30 mouse cellular contexts compared by ENCODE assay signal in genomic region chr1:135362115-135362514, GRCm38 (mm10). TPM values are rescaled to one million over a fixed set of nuclear protein-coding genes. Genes with fewer than 3 reads are reported as not detected.
DNase-seq lines count a peak whose midpoint lies in the region; ATAC-seq and TF ChIP-seq lines count a peak whose summit lies in the region.
"Had no signal": no experiment of that assay in that cellular context is flagged by ENCODE, and none has a peak within 500 bp of the region (broad histone marks: within the 10 kb centered on the region; RNA-seq: fewer than 3 reads in every experiment).

No protein-coding gene starts in this region.

- TF ChIP-seq CTCF in intestine, postnatal 0 days (IDR thresholded peaks at IDR 0.05; ENCODE audit: low read depth), result peak; percentile 34; the same call in 1 of the 2 replicates
- TF ChIP-seq CTCF in lung, postnatal 0 days (IDR thresholded peaks at IDR 0.05), result peak; percentile 31; the same call in 1 of the 2 replicates
- TF ChIP-seq CTCF in stomach, postnatal 0 days (IDR thresholded peaks at IDR 0.05; ENCODE audit: low read depth), result peak; percentile 40

- ATAC-seq in intestine, postnatal 0 days, result no peak
- ATAC-seq in intestine, embryonic 15.5 days, result no peak
- ATAC-seq in lung, postnatal 0 days, result no peak
- ATAC-seq in stomach, postnatal 0 days (ENCODE audit: low FRiP score, low TSS enrichment), result no peak
- ATAC-seq: forebrain, embryonic 15.5 days; midbrain, embryonic 13.5 days had no signal

- H3K9ac ChIP-seq in intestine, postnatal 0 days (ENCODE audit: low read depth, low read length), result no peak overlapping the region
- no peak overlapping the region for H3K9ac ChIP-seq in intestine, embryonic 15.5 days
- no peak overlapping the region for H3K9ac ChIP-seq in lung, postnatal 0 days (replicated peaks; ENCODE audit: low read depth)
- no peak overlapping the region for H3K9ac ChIP-seq in ES-E14 (ENCODE audit: insufficient read depth, low read depth, low read length, poor library complexity, severe bottlenecking)
- H3K9ac ChIP-seq in stomach, postnatal 0 days (ENCODE audit: low read length), result no peak overlapping the region
- H3K9ac ChIP-seq: forebrain, embryonic 15.5 days; heart, embryonic 15.5 days; hindbrain, embryonic 12.5 days; kidney, embryonic 15.5 days; limb, embryonic 13.5 days; liver, embryonic 13.5 days; midbrain, embryonic 13.5 days; neural tube, embryonic 15.5 days had no signal

- H3K4me3 ChIP-seq in intestine, postnatal 0 days (ENCODE audit: low read depth, low read length), result no peak overlapping the region
- no peak overlapping the region for H3K4me3 ChIP-seq in intestine, embryonic 15.5 days (replicated peaks)
- H3K4me3 ChIP-seq in lung, postnatal 0 days (ENCODE audit: low read depth, low read length), result no peak overlapping the region
- no peak overlapping the region for H3K4me3 ChIP-seq in ES-E14 (ENCODE audit: insufficient read depth in 1 of 2, low read depth in 1 of 2, low read length in 2 of 2, poor library complexity in 1 of 2, severe bottlenecking in 1 of 2)
- H3K4me3 ChIP-seq in stomach, postnatal 0 days (ENCODE audit: low read depth, low read length), result no peak overlapping the region
- H3K4me3 ChIP-seq: forebrain, embryonic 15.5 days; heart, embryonic 10.5 days; heart, embryonic 15.5 days; hindbrain, embryonic 12.5 days; kidney, embryonic 15.5 days; limb, embryonic 13.5 days; liver, embryonic 13.5 days; midbrain, embryonic 13.5 days; neural tube, embryonic 15.5 days had no signal

- in situ Hi-C loops in ES-E14 (cut with MboI; ENCODE audit: low sequenced_read_pairs in 2 of 2, unreplicated experiment in 2 of 2), result loop anchor here in 1 of 2 experiments (25.0 kb wide), 1 partner anchor 200 kb away; the partner anchor contains the start of gene Gpr37l1

- H3K4me2 ChIP-seq in intestine, postnatal 0 days (replicated peaks; ENCODE audit: low read depth), result no peak overlapping the region
- H3K4me2 ChIP-seq in intestine, embryonic 15.5 days (replicated peaks), result no peak overlapping the region
- H3K4me2 ChIP-seq in lung, postnatal 0 days (replicated peaks; ENCODE audit: low read depth, low read length), result no peak overlapping the region
- no peak overlapping the region for H3K4me2 ChIP-seq in stomach, postnatal 0 days (replicated peaks; ENCODE audit: low read depth)
- H3K4me2 ChIP-seq: forebrain, embryonic 15.5 days; heart, embryonic 15.5 days; hindbrain, embryonic 12.5 days; kidney, embryonic 15.5 days; limb, embryonic 13.5 days; liver, embryonic 13.5 days; midbrain, embryonic 13.5 days; neural tube, embryonic 15.5 days had no signal

- H3K27ac ChIP-seq in intestine, postnatal 0 days (ENCODE audit: low read depth, low read length), result no peak overlapping the region
- no peak overlapping the region for H3K27ac ChIP-seq in intestine, embryonic 15.5 days
- H3K27ac ChIP-seq in lung, postnatal 0 days (ENCODE audit: low read length), result no peak overlapping the region
- H3K27ac ChIP-seq in ES-E14 (ENCODE audit: insufficient read depth, low read depth, low read length, poor library complexity, severe bottlenecking), result no peak overlapping the region
- H3K27ac ChIP-seq in stomach, postnatal 0 days (replicated peaks), result no peak overlapping the region
- H3K27ac ChIP-seq: forebrain, embryonic 15.5 days; heart, embryonic 10.5 days; heart, embryonic 15.5 days; hindbrain, embryonic 12.5 days; kidney, embryonic 15.5 days; limb, embryonic 13.5 days; liver, embryonic 13.5 days; macrophage; midbrain, embryonic 13.5 days; neural tube, embryonic 15.5 days had no signal

- DNase-seq in lung, postnatal 0 days (ENCODE audit: low spot score), result no peak
- DNase-seq in lung, postnatal 4 days, result no peak
- DNase-seq in ES-E14 (ENCODE audit: low read depth, low spot score), result no peak
- DNase-seq in stomach, postnatal 0 days (ENCODE audit: low spot score), result no peak
- DNase-seq in thymus, postnatal 25 days, result no peak
- DNase-seq: adrenal gland, adult 8-10 months; B cell, adult 2 months; cerebellum, adult 11 months; cerebellum, adult 9-10 months; cerebellum, postnatal 36 days; gastrocnemius, postnatal 14 days; kidney, adult 18-20 months; kidney, postnatal 25 days; liver, embryonic 13.5 days; right cerebral cortex, postnatal 25 days; thymus, adult 2 months; thymus, postnatal 4 days had no signal

- no peak for TF ChIP-seq EP300 in lung, postnatal 0 days (IDR thresholded peaks at IDR 0.05)
- TF ChIP-seq EP300 in stomach, postnatal 0 days (optimal IDR thresholded peaks at IDR 0.05), result no peak

- H3K27me3 ChIP-seq in intestine, postnatal 0 days (replicated peaks; ENCODE audit: control insufficient read depth, insufficient read depth, low read length), result no peaks in the 10 kb centered on the region
- no peaks in the 10 kb centered on the region for H3K27me3 ChIP-seq in intestine, embryonic 15.5 days (replicated peaks)
- H3K27me3 ChIP-seq in lung, postnatal 0 days (replicated peaks; ENCODE audit: insufficient read depth, low read length), result no peaks in the 10 kb centered on the region
- H3K27me3 ChIP-seq in stomach, postnatal 0 days (ENCODE audit: control insufficient read depth, insufficient read depth, low read length), result no peaks in the 10 kb centered on the region
- H3K27me3 ChIP-seq: forebrain, embryonic 15.5 days; hindbrain, embryonic 12.5 days; kidney, embryonic 15.5 days; limb, embryonic 13.5 days; midbrain, embryonic 13.5 days; neural tube, embryonic 15.5 days had no signal

- H3K9me3 ChIP-seq in intestine, postnatal 0 days (ENCODE audit: control insufficient read depth), result no peaks in the 10 kb centered on the region
- H3K9me3 ChIP-seq in intestine, embryonic 15.5 days, result no peaks in the 10 kb centered on the region
- H3K9me3 ChIP-seq in lung, postnatal 0 days (ENCODE audit: low read length), result no peaks in the 10 kb centered on the region
- H3K9me3 ChIP-seq in ES-E14 (ENCODE audit: control insufficient read depth, insufficient read depth, low read depth, low read length), result no peaks in the 10 kb centered on the region
- no peaks in the 10 kb centered on the region for H3K9me3 ChIP-seq in stomach, postnatal 0 days (ENCODE audit: control insufficient read depth, low read length)
- H3K9me3 ChIP-seq: forebrain, embryonic 15.5 days; heart, embryonic 10.5 days; heart, embryonic 15.5 days; kidney, embryonic 15.5 days; liver, embryonic 13.5 days; midbrain, embryonic 13.5 days; neural tube, embryonic 15.5 days had no signal

- H3K4me1 ChIP-seq in intestine, postnatal 0 days (replicated peaks; ENCODE audit: control insufficient read depth, insufficient read depth, low read length), result peaks cover 3% of the 10 kb centered on the region; the same call in 1 of the 2 replicates
- no peaks in the 10 kb centered on the region for H3K4me1 ChIP-seq in intestine, embryonic 15.5 days (replicated peaks)
- no peaks in the 10 kb centered on the region for H3K4me1 ChIP-seq in lung, postnatal 0 days (ENCODE audit: insufficient read depth, low read depth, low read length)
- H3K4me1 ChIP-seq in ES-E14 (ENCODE audit: control insufficient read depth in 2 of 2, insufficient read depth in 2 of 2, low read length in 2 of 2, poor library complexity in 1 of 2), result peaks cover 4 to 9% of the 10 kb centered on the region in 2 experiments; a peak in 2 of 4 replicates
- peaks cover 5% of the 10 kb centered on the region for H3K4me1 ChIP-seq in stomach, postnatal 0 days (replicated peaks; ENCODE audit: control insufficient read depth, insufficient read depth)
- H3K4me1 ChIP-seq: forebrain, embryonic 15.5 days; hindbrain, embryonic 12.5 days; limb, embryonic 13.5 days; liver, embryonic 13.5 days; midbrain, embryonic 13.5 days; neural tube, embryonic 15.5 days had no signal

- H3K36me3 ChIP-seq in intestine, postnatal 0 days (ENCODE audit: control insufficient read depth, insufficient read depth), result 0 out of 2 replicates have a peak, but pooled peaks cover 5% of the 10 kb centered on the region
- no peaks in the 10 kb centered on the region for H3K36me3 ChIP-seq in intestine, embryonic 15.5 days
- no peaks in the 10 kb centered on the region for H3K36me3 ChIP-seq in lung, postnatal 0 days (ENCODE audit: insufficient read depth, low read length)
- H3K36me3 ChIP-seq in ES-E14 (ENCODE audit: control insufficient read depth, insufficient read depth, low read length, poor library complexity, severe bottlenecking), result no peaks in the 10 kb centered on the region
- H3K36me3 ChIP-seq in stomach, postnatal 0 days (ENCODE audit: control insufficient read depth, insufficient read depth, low read length), result no peaks in the 10 kb centered on the region
- H3K36me3 ChIP-seq: forebrain, embryonic 15.5 days; heart, embryonic 15.5 days; hindbrain, embryonic 12.5 days; kidney, embryonic 15.5 days; limb, embryonic 13.5 days; liver, embryonic 13.5 days; midbrain, embryonic 13.5 days; neural tube, embryonic 15.5 days had no signal

TF ChIP-seq in ES-E14, 5 proteins besides CTCF, POLR2A, EP300 and RAD21:
- 0 out of 2 replicates have a peak, but pooled peaks have one; percentile 13 for TF ChIP-seq ZNF384 (IDR thresholded peaks at IDR 0.05; ENCODE audit: low read depth, low read length)
- TF ChIP-seq ZC3H11A (IDR thresholded peaks at IDR 0.05; ENCODE audit: borderline replicate concordance, low read depth, low read length), result no peak
- TF ChIP-seq HCFC1 (IDR thresholded peaks at IDR 0.05; ENCODE audit: borderline replicate concordance, insufficient read depth, low read length), result no peak

RNA-seq across cellular contexts. Expression of gene Shisa4, which starts 12.9 kb away (rescaled TPM):
- 12.4 and 13.1 TPM in 2 replicates for polyA plus RNA-seq in intestine, postnatal 0 days (2015; fragmentation: Nextera tagmentation; extraction: Ambion mirVana)
- polyA plus RNA-seq in intestine, embryonic 15.5 days (2015; fragmentation: Nextera tagmentation; extraction: Ambion mirVana), result 29.5 and 30.2 TPM in 2 replicates
- 19.2 and 20.0 TPM in 2 replicates for polyA plus RNA-seq in lung, postnatal 0 days (2015; fragmentation: Nextera tagmentation; extraction: Ambion mirVana)
- total RNA-seq in ES-E14 (2012; rRNA removed), result 9.5 and 15.7 TPM in 2 replicates
- polyA plus RNA-seq in stomach, postnatal 0 days (2015; fragmentation: Nextera tagmentation; extraction: Ambion mirVana), result 23.2 and 25.0 TPM in 2 replicates
- total RNA-seq: granulocyte monocyte progenitor cell, adult 5-6 weeks; megakaryocyte-erythroid progenitor cell, adult 5-6 weeks had no signal

RNA-seq across cellular contexts. Expression of gene Lmod1, which starts 37.5 kb away (rescaled TPM):
- 11.8 and 13.5 TPM in 2 replicates for polyA plus RNA-seq in intestine, postnatal 0 days (2015; fragmentation: Nextera tagmentation; extraction: Ambion mirVana)
- polyA plus RNA-seq in intestine, embryonic 15.5 days (2015; fragmentation: Nextera tagmentation; extraction: Ambion mirVana), result 11.1 and 11.2 TPM in 2 replicates
- polyA plus RNA-seq in lung, postnatal 0 days (2015; fragmentation: Nextera tagmentation; extraction: Ambion mirVana), result 2.6 and 2.8 TPM in 2 replicates
- total RNA-seq in ES-E14 (2012; rRNA removed), result 1.6 and 2.6 TPM in 2 replicates
- 19.5 and 22.4 TPM in 2 replicates for polyA plus RNA-seq in stomach, postnatal 0 days (2015; fragmentation: Nextera tagmentation; extraction: Ambion mirVana)
- total RNA-seq: granulocyte monocyte progenitor cell, adult 5-6 weeks; megakaryocyte-erythroid progenitor cell, adult 5-6 weeks had no signal
- polyA plus RNA-seq: macrophage had no signal

RNA-seq across cellular contexts. Expression of gene Timm17a, which starts 48.5 kb away (rescaled TPM):
- 257 and 271 TPM in 2 replicates for polyA plus RNA-seq in intestine, postnatal 0 days (2015; fragmentation: Nextera tagmentation; extraction: Ambion mirVana)
- polyA plus RNA-seq in intestine, embryonic 15.5 days (2015; fragmentation: Nextera tagmentation; extraction: Ambion mirVana), result 246 and 278 TPM in 2 replicates
- 164 and 186 TPM in 2 replicates for polyA plus RNA-seq in lung, postnatal 0 days (2015; fragmentation: Nextera tagmentation; extraction: Ambion mirVana)
- total RNA-seq in ES-E14 (2012; rRNA removed), result 139 and 187 TPM in 2 replicates
- 237 and 250 TPM in 2 replicates for polyA plus RNA-seq in stomach, postnatal 0 days (2015; fragmentation: Nextera tagmentation; extraction: Ambion mirVana)
